Mouse (Mus musculus) intestine, postnatal 0 days (tissue): Measurements from ENCODE around the gene Grk2. TPM values are rescaled to one million over a fixed set of nuclear protein-coding genes. Genes with fewer than 3 reads are reported as not detected.

Source experiments
- ATAC-seq: fragments of 200-750 bp; cut with Nextera tagmentation; 2 replicates; pipeline ENCODE4 v1.8.0; 2017; ENCODE audit warnings: mild to moderate bottlenecking, moderate TSS enrichment, moderate library complexity
- H3K27ac ChIP-seq: fragments of 300-500 bp; sonication (generic); 2 replicates; pipeline ENCODE4 v1.5.1; 2014; ENCODE audit warnings: mild to moderate bottlenecking, low read depth, low read length, moderate library complexity
- H3K27me3 ChIP-seq: fragments of 300-500 bp; sonication (generic); replicated peaks from 2 replicates; pipeline ENCODE4 v1.6.1; 2014; ENCODE audit warnings: low read length, mixed read lengths; ENCODE audit not compliant: control insufficient read depth, insufficient read depth
- H3K36me3 ChIP-seq: fragments of 300-500 bp; sonication (generic); 2 replicates; pipeline ENCODE4 v1.6.1; 2014; ENCODE audit warnings: mild to moderate bottlenecking, moderate library complexity; ENCODE audit not compliant: control insufficient read depth, insufficient read depth
- H3K4me1 ChIP-seq: fragments of 300-500 bp; sonication (generic); replicated peaks from 2 replicates; pipeline ENCODE4 v1.6.1; 2014; ENCODE audit warnings: antibody characterized with exemption, low read length, mixed read lengths; ENCODE audit not compliant: control insufficient read depth, insufficient read depth
- H3K4me2 ChIP-seq: fragments of 300-500 bp; sonication (generic); replicated peaks from 2 replicates; pipeline ENCODE4 v1.6.1; 2014; ENCODE audit warnings: low read depth, mild to moderate bottlenecking, moderate library complexity
- H3K4me3 ChIP-seq: fragments of 300-500 bp; sonication (generic); 2 replicates; pipeline ENCODE4 v1.5.1; 2014; ENCODE audit warnings: low read depth, low read length
- H3K9ac ChIP-seq: fragments of 300-500 bp; sonication (generic); 2 replicates; pipeline ENCODE4 v1.6.1; 2014; ENCODE audit warnings: mild to moderate bottlenecking, low read depth, low read length
- H3K9me3 ChIP-seq: fragments of 300-500 bp; sonication (generic); 2 replicates; pipeline ENCODE4 v1.6.1; 2016; ENCODE audit warnings: mixed run types; ENCODE audit not compliant: control insufficient read depth
- CTCF ChIP-seq: sonication (generic); IDR thresholded peaks from 2 replicates; pipeline ENCODE4 v1.5.1; 2016; ENCODE audit warnings: low read depth, mild to moderate bottlenecking, control low read depth, antibody characterized with exemption, moderate library complexity
- WGBS: fragments of 180-500 bp; shearing (Covaris S2); extraction: QIAGEN DNeasy Blood & Tissue Kit; methylation state at CpG from one replicate; pipeline ENCODE4 v1.1.7; 2014; 5-methylcytosine and 5-hydroxymethylcytosine counted together
- polyA plus RNA-seq: library from polyadenylated mRNA; unstranded; fragments of >200 nt; fragmentation: Nextera tagmentation; extraction: Ambion mirVana; gene quantifications from 2 replicates; pipeline ENCODE4 v1.2.1, GENCODE M21; 2015

Gene Grk2
- polyA plus RNA-seq, 1 experiment from 2014 or later, result 14.4 TPM

GRCm38 (mm10) chr19:4290749-4291148 lies 15.3 kb downstream of the Grk2 start:
- peaks cover 71% of the 10 kb centered on the region for H3K36me3 ChIP-seq
- no peak for ATAC-seq

GRCm38 (mm10) chr19:4283653-4284052 lies 22.4 kb downstream of the Grk2 start:
- H3K9ac ChIP-seq, result no peak overlapping the region
- peak overlapping the region; percentile 92 for H3K4me2 ChIP-seq
- peak overlapping the region; percentile 65 for H3K4me3 ChIP-seq
- no peaks in the 10 kb centered on the region; the same call in 1 of the 2 replicates for H3K4me1 ChIP-seq
- ATAC-seq, result no peak
- H3K27ac ChIP-seq, result no peak overlapping the region
- H3K9me3 ChIP-seq, result no peaks in the 10 kb centered on the region
- no peaks in the 10 kb centered on the region for H3K27me3 ChIP-seq
- WGBS, result 41% methylated on average over 7 of the region's 7 CpGs
- H3K36me3 ChIP-seq, result peaks cover 31% of the 10 kb centered on the region
- TF ChIP-seq CTCF, result no peak

More at GRCm38 (mm10) chr19:4290749-4291148, 15.3 kb downstream of the Grk2 start:
- Histone ChIP-seq H3K27ac (no peak overlapping the region), H3K4me1 (no peaks in the 10 kb centered on the region), H3K9ac (no peak overlapping the region), H3K27me3 (no peaks in the 10 kb centered on the region), H3K9me3 (no peaks in the 10 kb centered on the region), H3K4me2 (no peak overlapping the region), H3K4me3 (no peak overlapping the region)
- 78% methylated on average over 15 of the region's 15 CpGs for WGBS
- TF ChIP-seq CTCF, result no peak

GRCm38 (mm10) chr19:4282898-4283553 lies 23.0 kb downstream of the Grk2 start, which contains the start of gene Ankrd13d:
Ankrd13d (minus strand) TSS chr19:4283137.
- peaks cover 24% of the 10 kb centered on the region for H3K36me3 ChIP-seq
- H3K4me3 ChIP-seq, result peak within 1 kb of the TSS; percentile 65
- ATAC-seq, result peak; percentile 89
- H3K27me3 ChIP-seq, result no peaks in the 10 kb centered on the region
- no peak within 1 kb of the TSS for H3K27ac ChIP-seq
- TF ChIP-seq CTCF, result peak; percentile 84
- H3K9me3 ChIP-seq, result no peaks in the 10 kb centered on the region
- H3K4me2 ChIP-seq, result peak within 1 kb of the TSS; percentile 92
- WGBS, result under 1% methylated on average over 50 of the region's 50 CpGs
- H3K9ac ChIP-seq, result peak within 1 kb of the TSS; percentile 40
- no peaks in the 10 kb centered on the region; the same call in 1 of the 2 replicates for H3K4me1 ChIP-seq

- no peak overlapping the region for H3K27ac ChIP-seq
- no peaks in the 10 kb centered on the region; the same call in 1 of the 2 replicates for H3K4me1 ChIP-seq
- H3K9ac ChIP-seq, result no peak overlapping the region
- no peaks in the 10 kb centered on the region for H3K9me3 ChIP-seq
- no peak overlapping the region for H3K4me2 ChIP-seq
- WGBS, result 91% methylated on average over 9 of the region's 9 CpGs
- no peak overlapping the region for H3K4me3 ChIP-seq
- H3K27me3 ChIP-seq, result no peaks in the 10 kb centered on the region
- H3K36me3 ChIP-seq, result peaks cover under 1% of the 10 kb centered on the region; the same call in 1 of the 2 replicates
- TF ChIP-seq CTCF, result no peak
- ATAC-seq, result no peak
These were observed 25.6 kb downstream of the Grk2 start for GRCm38 (mm10) chr19:4280425-4280824.

- no peaks in the 10 kb centered on the region for H3K36me3 ChIP-seq
- 94% methylated on average over 1 of the region's 1 CpGs for WGBS
- H3K27ac ChIP-seq, result no peak overlapping the region
- H3K27me3 ChIP-seq, result no peaks in the 10 kb centered on the region
- H3K9ac ChIP-seq, result no peak overlapping the region
- peak; percentile 56 for TF ChIP-seq CTCF
- H3K4me1 ChIP-seq, result no peaks in the 10 kb centered on the region; the same call in 1 of the 2 replicates
- no peaks in the 10 kb centered on the region for H3K9me3 ChIP-seq
- H3K4me3 ChIP-seq, result no peak overlapping the region
- no peak for ATAC-seq
- H3K4me2 ChIP-seq, result no peak overlapping the region
These were observed 26.5 kb downstream of the Grk2 start for GRCm38 (mm10) chr19:4279487-4279886.

GRCm38 (mm10) chr19:4270972-4271371 lies 35.0 kb downstream of the Grk2 start:
- Histone ChIP-seq H3K27me3 (no peaks in the 10 kb centered on the region), H3K4me1 (no peaks in the 10 kb centered on the region), H3K9me3 (no peaks in the 10 kb centered on the region), H3K36me3 (peaks cover 6% of the 10 kb centered on the region; the same call in 1 of the 2 replicates), H3K4me2 (no peak overlapping the region; the same call in 1 of the 2 replicates), H3K4me3 (no peak overlapping the region), H3K9ac (no peak overlapping the region), H3K27ac (no peak overlapping the region)
- TF ChIP-seq CTCF, result no peak
- ATAC-seq, result no peak
- 96% methylated on average over 11 of the region's 11 CpGs for WGBS
